Mouse (Mus musculus): ENCODE results near the gene AW209491.

Gene AW209491

DNA sequence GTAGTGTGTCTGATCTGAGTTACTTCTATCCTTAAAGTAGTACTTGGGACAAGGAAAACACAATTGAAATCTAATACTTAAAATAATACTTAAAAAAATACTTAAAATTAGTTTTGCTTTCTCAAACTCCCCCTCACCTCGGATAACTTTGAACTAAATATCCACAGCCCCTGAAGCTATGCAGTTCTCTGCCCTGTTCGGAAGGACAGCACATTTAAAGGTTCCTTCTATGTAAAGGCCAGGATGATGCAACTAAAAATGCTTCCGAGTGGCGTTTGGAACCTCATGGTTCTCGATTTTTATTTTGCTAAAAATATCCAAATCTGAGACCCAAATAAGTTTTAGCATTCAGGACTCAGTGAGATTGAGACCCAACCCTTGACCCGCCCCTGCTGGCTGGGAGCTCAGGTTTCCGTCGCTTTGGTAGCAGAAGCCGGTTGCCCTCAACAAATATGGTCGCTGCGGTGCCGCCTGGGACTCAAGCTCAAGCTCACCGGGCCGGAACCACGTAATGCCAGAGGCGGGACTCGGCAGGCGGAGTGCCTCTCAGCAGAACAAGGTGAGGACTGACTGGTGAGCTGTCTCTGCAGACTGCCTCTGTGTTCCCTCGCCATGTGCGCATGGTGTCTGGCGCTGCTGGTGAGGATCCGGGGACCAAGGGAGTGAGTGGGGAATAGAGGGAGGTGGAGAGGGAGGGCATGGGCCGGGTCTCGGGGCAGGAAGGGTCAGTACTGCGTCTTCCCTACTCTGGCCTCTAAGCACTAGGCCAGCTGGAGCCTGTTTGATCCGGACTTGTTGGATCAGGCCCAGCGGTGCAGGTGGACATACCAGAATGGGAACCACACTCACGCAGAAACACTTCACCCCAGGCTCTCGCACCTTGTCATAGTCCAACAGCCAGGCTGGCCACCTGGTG is at the start of gene AW209491:
Gene AW209491 (plus strand): TSS at position 429 of the 916 bp plus-strand sequence.
- DNase-seq, result peak; percentile 93

DNA sequence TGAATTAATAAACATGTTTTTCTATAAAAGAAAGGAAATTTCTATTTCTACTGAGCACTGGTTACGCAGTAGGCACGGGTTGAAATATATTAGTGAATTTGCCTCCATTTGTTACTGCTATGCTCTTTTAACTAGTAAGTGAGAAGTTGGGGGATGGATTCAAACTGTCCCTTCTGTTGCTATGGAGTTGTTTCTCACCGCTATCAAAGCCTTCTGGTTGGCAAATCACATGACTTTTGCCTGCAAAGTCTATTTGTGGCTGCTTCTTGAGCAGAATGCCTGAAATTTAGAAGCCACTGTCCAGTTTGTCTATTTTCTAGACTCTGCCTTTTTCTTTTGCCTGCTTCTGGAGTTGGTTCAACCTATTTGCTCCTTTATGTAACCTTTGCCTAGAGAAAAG is 49.6 kb upstream of the AW209491 start:
- no peak for DNase-seq

DNA sequence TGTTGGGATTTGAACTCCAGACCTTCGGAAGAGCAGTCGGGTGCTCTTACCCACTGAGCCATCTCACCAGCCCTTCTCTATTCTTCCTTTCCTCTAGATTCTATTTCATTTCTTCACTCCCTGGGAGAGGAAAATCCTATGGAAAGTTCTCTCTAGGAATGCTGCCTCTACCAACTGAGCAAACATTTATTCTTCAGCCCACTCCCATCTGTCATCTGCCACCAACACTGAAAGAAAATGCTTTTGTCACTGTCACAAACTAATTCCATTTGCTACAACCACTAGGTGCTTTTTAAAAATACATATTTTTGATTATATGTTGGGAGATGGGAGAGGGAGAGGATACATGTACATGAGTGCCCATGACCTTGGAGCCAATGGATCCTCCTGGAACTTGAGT is 27.2 kb upstream of the AW209491 start:
- no peak for DNase-seq

DNA sequence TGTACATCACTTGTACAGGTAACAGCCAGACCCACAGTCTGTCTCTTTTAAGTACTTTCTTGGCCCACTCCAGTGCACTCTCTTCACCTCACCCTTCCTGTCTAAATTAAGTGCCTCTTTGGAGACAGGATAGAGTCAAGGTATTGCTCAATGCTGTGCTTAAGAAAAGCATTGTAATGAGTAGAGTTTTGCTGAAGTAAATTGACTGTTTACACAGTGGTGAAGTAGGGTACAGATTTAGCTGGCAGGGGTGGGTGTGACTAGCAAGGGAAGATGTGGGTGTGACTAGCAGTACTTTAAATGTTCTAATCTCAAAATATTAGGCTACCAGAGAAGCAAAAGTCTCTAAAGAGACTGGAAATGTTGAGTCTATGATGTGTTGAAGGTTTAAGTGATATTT is 22.3 kb upstream of the AW209491 start:
- no peak for DNase-seq

DNA sequence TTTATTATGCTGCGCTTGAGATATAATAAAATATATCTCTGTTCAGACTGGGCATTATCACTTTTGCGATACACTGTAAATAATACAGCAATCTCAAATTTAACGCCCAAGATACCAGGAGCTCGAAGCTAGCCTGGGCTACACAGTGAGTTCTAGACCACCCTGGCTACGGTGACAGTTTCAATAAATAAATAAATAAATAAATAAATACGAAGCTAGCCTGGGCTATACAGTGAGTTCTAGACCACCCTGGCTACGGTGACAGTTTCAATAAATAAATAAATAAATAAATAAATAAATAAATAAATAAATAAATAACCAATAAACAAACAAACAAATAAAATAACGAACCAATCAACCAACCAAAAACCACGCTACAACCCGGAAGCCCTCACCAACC is 17.5 kb upstream of the AW209491 start:
- DNase-seq, result no peak

DNA sequence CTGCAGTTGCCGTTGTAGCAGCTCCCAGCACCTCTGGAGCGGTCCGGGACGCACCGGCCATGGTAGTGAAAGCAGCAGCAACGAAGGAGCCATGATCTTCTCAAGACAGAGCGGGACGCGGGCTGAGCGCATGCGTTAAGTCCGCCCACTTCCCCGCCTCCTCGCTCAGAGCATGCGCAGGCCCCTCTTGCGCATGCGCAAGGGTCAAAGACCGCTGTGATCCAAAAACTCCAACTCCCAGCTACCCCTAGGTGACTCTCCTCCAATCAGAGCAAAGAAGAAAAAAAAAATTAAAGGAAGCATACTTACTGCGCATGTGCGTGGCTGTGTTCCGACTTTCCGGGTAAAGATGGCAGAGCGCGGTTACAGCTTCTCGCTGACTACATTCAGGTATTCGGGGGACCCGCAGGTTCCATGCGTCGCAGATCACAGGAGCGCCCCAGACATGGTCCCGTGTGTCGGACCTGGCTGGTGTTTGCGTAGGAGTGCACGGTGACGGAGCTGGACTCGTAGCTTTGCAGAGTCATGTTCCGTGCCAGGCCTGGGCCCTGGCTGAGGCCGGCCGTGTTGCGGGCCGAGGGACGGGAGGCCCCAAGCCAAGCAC is 16.9 kb upstream of the AW209491 start, which contains the start of the genes Mrpl32 and Psma2:
Gene Mrpl32 (minus strand): TSS at position 240 of the 604 bp plus-strand sequence.
Gene Psma2 (plus strand): TSS at position 315 of the 604 bp plus-strand sequence.
- peak; percentile 98 for DNase-seq

DNA sequence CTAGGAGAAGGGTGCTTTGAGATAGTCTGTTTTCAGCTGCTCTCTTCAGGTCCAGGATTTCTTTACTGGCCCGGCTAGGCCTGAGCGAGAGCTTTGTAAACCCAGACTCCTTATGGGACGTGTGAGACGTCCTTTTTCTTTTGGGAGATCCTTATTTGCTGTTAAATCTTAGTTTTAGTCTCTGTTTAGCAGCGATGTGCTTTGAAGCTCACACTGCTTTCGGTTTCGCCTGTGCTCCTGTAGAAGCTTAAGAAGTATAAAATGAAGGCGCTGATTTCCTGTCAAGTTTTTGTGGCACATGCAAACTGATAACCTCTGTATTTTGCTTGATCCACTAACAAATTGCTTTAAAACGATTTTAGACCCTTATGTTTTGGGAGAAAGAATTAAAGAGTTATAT is 16.4 kb upstream of the AW209491 start:
- no peak for DNase-seq

DNA sequence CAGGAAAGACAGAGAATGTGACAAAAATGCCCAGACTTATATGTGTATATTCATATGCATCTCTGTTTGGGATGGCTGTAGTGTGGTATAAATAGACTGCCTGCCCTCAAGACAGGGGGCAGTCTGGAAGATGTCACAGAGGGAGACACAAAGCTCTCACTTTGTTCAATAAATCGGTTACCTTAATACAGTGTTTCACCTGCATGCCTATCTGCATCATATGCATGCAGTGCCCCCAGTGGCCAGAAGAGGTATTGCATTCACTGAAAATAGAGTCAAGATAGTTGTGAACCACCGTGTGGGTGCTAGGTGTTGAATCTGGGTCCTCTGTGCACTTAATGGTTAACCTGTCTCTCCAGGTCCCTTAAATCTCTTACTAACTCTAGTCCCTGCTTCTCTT is 11.2 kb upstream of the AW209491 start:
- peak; percentile 47 for DNase-seq

DNA sequence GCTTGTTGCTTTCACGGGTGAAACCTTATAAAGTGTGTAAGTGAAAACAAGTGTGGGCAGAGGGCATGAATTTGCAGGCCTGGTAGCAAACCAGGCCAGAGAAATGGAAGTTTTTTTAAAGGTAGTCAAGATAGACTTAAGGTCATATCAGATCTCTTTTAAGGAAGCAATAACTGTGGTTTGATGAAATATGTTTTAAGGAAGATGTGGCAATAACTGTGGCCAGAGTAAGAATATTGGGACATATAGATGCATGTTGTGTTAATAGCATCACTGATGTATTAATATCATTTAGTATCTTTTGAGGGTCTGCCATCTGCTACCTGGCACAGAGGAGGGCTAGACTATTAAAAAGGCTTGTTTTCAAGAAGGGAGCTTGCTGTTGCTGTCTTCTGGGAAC is 10.0 kb downstream of the AW209491 start:
- DNase-seq, result no peak

DNA sequence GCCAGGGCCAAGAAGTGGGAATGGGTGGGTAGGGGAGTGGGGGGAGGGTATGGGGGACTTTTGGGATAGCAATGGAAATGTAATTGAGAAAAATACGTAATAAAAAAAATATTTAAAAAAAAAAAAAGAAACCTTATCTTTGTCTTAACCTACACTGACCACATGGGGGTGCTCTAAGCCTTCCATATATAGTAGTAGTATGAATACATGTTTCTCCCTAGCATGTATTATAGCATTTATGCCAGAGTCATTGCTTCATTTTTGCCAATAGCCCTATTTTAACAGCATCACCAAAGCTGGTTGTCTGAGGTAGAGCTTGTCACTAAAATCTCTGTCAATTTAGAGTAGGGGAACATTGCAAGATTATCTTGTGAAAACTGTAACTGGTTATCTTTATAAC is 19.3 kb downstream of the AW209491 start:
- DNase-seq, result no peak

DNA sequence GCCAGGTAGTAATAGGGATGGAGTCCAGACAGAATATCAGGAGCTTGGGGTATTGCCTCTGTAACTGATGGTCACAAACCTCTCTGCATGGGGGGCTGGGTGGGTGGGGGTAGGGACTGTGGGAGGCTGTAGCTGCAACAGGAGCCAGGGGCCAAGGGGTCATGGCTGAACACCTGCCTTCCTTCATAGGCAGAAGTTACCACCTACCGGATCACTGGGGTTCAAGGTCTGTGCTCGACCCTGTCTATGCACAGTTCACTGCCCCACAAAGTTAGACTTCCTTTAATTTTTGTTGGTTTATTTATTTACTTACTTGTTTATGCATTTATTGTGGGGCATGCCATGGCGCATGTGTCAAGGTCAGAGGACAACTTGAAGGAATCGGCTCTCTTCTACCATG is 37.2 kb downstream of the AW209491 start:
- no peak for DNase-seq

DNA sequence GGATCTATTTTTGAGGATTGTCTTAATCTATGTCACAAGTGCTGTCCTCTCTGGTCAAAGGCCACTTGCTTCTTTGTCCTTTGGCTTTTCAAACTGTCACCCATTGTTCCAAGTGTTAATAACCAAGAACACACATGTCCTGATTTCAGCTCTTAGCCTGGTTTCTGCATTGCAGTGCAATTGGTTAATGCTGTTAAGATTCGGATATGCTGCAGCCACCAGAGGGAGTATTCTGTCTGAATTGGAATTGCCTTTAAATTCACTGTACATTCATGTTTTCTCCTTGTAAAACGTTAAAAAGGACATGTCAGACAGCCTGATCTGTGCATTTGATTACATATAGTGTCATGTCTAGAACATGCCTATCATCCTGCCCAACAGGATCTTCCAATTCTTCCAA is 40.4 kb downstream of the AW209491 start:
- no peak for DNase-seq
